Mouse (Mus musculus): ENCODE results near the gene Phf21a.

- TF ChIP-seq CTCF (IDR thresholded peaks at IDR 0.05; ENCODE audit: insufficient read depth, low read depth, low read length) = no peak
- TF ChIP-seq POLR2A (IDR thresholded peaks at IDR 0.05; ENCODE audit: insufficient read depth, low read depth, low read length) = no peak; the same call in 1 of the 2 replicates
These were observed 90.1 kb downstream of the Phf21a start for GRCm38 (mm10) chr2:92182981-92183501.
